Comparison of ENCODE assay signal across 8 mouse cellular contexts in the genomic region with DNA sequence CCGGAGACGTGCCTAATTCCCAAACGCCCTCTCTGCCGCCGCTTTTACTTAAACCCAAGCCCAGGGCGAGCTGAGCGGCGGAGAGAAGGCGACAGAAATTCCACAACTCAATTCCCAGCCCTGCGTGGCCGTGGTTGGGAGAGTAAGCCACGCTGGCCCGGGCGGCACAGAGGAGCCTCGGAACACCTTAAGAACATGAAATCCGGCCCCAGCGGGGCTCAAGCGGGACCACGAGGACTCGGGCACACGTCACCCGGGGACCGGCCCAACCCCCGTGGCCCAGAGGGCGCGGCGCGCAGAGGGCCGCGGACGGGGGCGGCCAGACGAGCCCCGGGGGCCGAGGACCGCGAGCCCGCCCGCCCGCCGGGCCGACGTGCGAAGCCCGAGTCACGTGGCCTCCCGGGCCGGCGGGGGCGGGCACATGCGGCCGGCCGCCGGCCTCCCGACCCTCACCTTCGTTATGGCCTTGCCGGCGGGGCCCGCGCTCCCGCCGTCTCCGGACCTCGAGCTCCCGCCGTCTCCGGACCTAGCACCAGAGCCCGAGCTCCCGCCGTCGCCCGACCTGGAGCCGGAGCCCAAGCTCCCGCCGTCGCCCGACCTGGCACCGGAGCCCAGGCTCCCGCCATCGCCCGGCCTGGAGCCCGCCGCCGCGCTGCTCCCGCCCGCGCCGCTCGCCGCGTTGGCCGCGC. TPM values are rescaled to one million over a fixed set of nuclear protein-coding genes. Genes with fewer than 3 reads are reported as not detected.
DNase-seq lines count a peak whose midpoint lies in the region; ATAC-seq and TF ChIP-seq lines count a peak whose summit lies in the region.

No protein-coding gene starts in this region.

- no peaks in the 10 kb centered on the region for H3K27me3 ChIP-seq in hindbrain, postnatal 0 days (ENCODE audit: insufficient read depth, low read length)
- no peaks in the 10 kb centered on the region for H3K27me3 ChIP-seq in megakaryocyte, embryonic 14.5 days (replicated peaks)

- peak overlapping the region; percentile 97 for H3K27ac ChIP-seq in gastrocnemius, adult 2 months
- peak overlapping the region; percentile 98 for H3K27ac ChIP-seq in hindbrain, postnatal 0 days

- peak overlapping the region; percentile 91 for H3K9ac ChIP-seq in hindbrain, postnatal 0 days (replicated peaks; ENCODE audit: low read length)

- no peaks in the 10 kb centered on the region for H3K36me3 ChIP-seq in hindbrain, postnatal 0 days (ENCODE audit: insufficient read depth, low read length)
- H3K36me3 ChIP-seq in megakaryocyte, embryonic 14.5 days (replicated peaks; ENCODE audit: low read length), result peaks cover 35% of the 10 kb centered on the region

- peak overlapping the region; percentile 95 for H3K4me3 ChIP-seq in gastrocnemius, adult 2 months
- peak overlapping the region; percentile 90 for H3K4me3 ChIP-seq in hindbrain, postnatal 0 days (ENCODE audit: low read length)
- H3K4me3 ChIP-seq in megakaryocyte, embryonic 14.5 days (replicated peaks), result peak overlapping the region; percentile 94

- WGBS in hindbrain, postnatal 0 days, result 6% methylated on average over 77 of the region's 94 CpGs

- peak; percentile 19; the same call in 1 of the 2 replicates for ATAC-seq in hindbrain, postnatal 0 days

- H3K4me1 ChIP-seq in hindbrain, postnatal 0 days (ENCODE audit: insufficient read depth, low read length), result peaks cover 18% of the 10 kb centered on the region; the same call in 1 of the 2 replicates
- H3K4me1 ChIP-seq in megakaryocyte, embryonic 14.5 days, result peaks cover 48% of the 10 kb centered on the region

- DNase-seq in MN1 (ENCODE audit: low spot score), result peak; percentile 67
- DNase-seq in cerebellum, postnatal 14 days, result peak; percentile 61 to 73
- DNase-seq in gastrocnemius, adult 2 months, result peak; percentile 86
- peak; percentile 69 for DNase-seq in hindbrain, postnatal 0 days (ENCODE audit: low spot score)
- DNase-seq in left cerebral cortex, postnatal 14 days (ENCODE audit: low spot score in 2 of 2), result peak; percentile 23 to 28
- DNase-seq in right cerebral cortex, postnatal 14 days, result peak; percentile 54
- DNase-seq in urinary bladder, postnatal 25 days (ENCODE audit: low spot score), result peak; percentile 70

- H3K9me3 ChIP-seq in hindbrain, postnatal 0 days (ENCODE audit: low read length), result no peaks in the 10 kb centered on the region
- no peaks in the 10 kb centered on the region for H3K9me3 ChIP-seq in megakaryocyte, embryonic 14.5 days

- TF ChIP-seq CTCF in gastrocnemius, adult 2 months (IDR thresholded peaks at IDR 0.05), result no peak
- no peak for TF ChIP-seq CTCF in hindbrain, postnatal 0 days (IDR thresholded peaks at IDR 0.05; ENCODE audit: low read depth)

- H3K4me2 ChIP-seq in hindbrain, postnatal 0 days (ENCODE audit: low read depth, low read length), result peak overlapping the region; percentile 95

- intact Hi-C loops in gastrocnemius, adult 2 months (cut with DNase I), result loop anchor here (5.0 to 10.0 kb wide), 2 partner anchors 68 to 640 kb away; a partner anchor contains a TSS
- intact Hi-C loops in left cerebral cortex, postnatal 14 days (cut with DNase I), result loop anchor here (10.0 kb wide), 1 partner anchor 110 kb away; no protein-coding TSS in a partner anchor

RNA-seq across cellular contexts. Expression of a gene that starts 0.9 kb away (rescaled TPM):
- total RNA-seq in gastrocnemius, adult 2 months (2021), result 100 to 1,000 TPM; 186 to 246 TPM
- 85.7 and 111 TPM in 2 replicates for total RNA-seq in hindbrain, postnatal 0 days (2014; rRNA removed)
- 90.5 and 97.5 TPM in 2 replicates for polyA plus RNA-seq in hindbrain, postnatal 0 days (2015; fragmentation: Nextera tagmentation; extraction: Ambion mirVana)
- total RNA-seq in left cerebral cortex, postnatal 14 days (2021), result 10 to 100 TPM; 85.8 to 93.4 TPM
- polyA plus RNA-seq in megakaryocyte, embryonic 14.5 days (2012; ENCODE audit: insufficient read depth, low replicate concordance), result 71.9 and 112 TPM in 2 replicates

RNA-seq across cellular contexts. Expression of a gene that starts 59.7 kb away (rescaled TPM):
- total RNA-seq in gastrocnemius, adult 2 months (2021), result 1 to 10 TPM; 6.1 to 6.7 TPM
- total RNA-seq in hindbrain, postnatal 0 days (2014; rRNA removed), result 24.9 and 26.0 TPM in 2 replicates
- polyA plus RNA-seq in hindbrain, postnatal 0 days (2015; fragmentation: Nextera tagmentation; extraction: Ambion mirVana), result 20.3 and 21.3 TPM in 2 replicates
- 10 to 100 TPM; 18.7 to 18.8 TPM for total RNA-seq in left cerebral cortex, postnatal 14 days (2021)
- 8.6 and 13.7 TPM in 2 replicates for polyA plus RNA-seq in megakaryocyte, embryonic 14.5 days (2012; ENCODE audit: insufficient read depth, low replicate concordance)

RNA-seq across cellular contexts. Expression of a gene that starts 59.9 kb away (rescaled TPM):
- not detected for total RNA-seq in gastrocnemius, adult 2 months (2021)
- 0.31 and 0.54 TPM in 2 replicates for total RNA-seq in hindbrain, postnatal 0 days (2014; rRNA removed)
- 0.50 and 1.0 TPM in 2 replicates for polyA plus RNA-seq in hindbrain, postnatal 0 days (2015; fragmentation: Nextera tagmentation; extraction: Ambion mirVana)
- total RNA-seq in left cerebral cortex, postnatal 14 days (2021), result 1 to 10 TPM in 1 of 2 experiments, not detected in 1; 1.1 TPM
- not detected in 2 replicates for polyA plus RNA-seq in megakaryocyte, embryonic 14.5 days (2012; ENCODE audit: insufficient read depth, low replicate concordance)

Comparison
In these comparisons a context has a peak if more than half of its experiments do, and no peak if none do; other contexts are left out.
1. Peak in every context shown above with its lines: DNase-seq, ATAC-seq, H3K4me3 ChIP-seq and H3K27ac ChIP-seq.
2. DNase-seq: peak in every context shown above with its lines; median percentile 86 in gastrocnemius, adult 2 months; 70 in urinary bladder, postnatal 25 days; 69 in hindbrain, postnatal 0 days; 67 in MN1; 67 in cerebellum, postnatal 14 days; 54 in right cerebral cortex, postnatal 14 days; 26 in left cerebral cortex, postnatal 14 days.